Mouse (Mus musculus) hindbrain, postnatal 0 days (tissue): ENCODE measurements around the gene E330009J07Rik. TPM values are rescaled to one million over a fixed set of nuclear protein-coding genes. Genes with fewer than 3 reads are reported as not detected.
A peak's percentile ranks its signal among the peaks of the same experiment; 100 is the strongest.

ENCODE experiments used
- ATAC-seq: fragments of 200-750 bp; cut with Nextera tagmentation; 2 replicates; pipeline ENCODE4 v1.8.0; 2017; ENCODE audit warnings: mild to moderate bottlenecking, moderate TSS enrichment, moderate library complexity
- DNase-seq: peaks from one replicate; pipeline ENCODE4 v3.0.0-alpha.2; 2015; ENCODE audit warnings: low spot score
- H3K27ac ChIP-seq: fragments of 300-500 bp; sonication (generic); 2 replicates; pipeline ENCODE4 v1.5.1; 2014; ENCODE audit warnings: mild to moderate bottlenecking
- H3K27me3 ChIP-seq: fragments of 300-500 bp; sonication (generic); 2 replicates; pipeline ENCODE4 v1.6.1; 2014; ENCODE audit warnings: low read length, mixed read lengths; ENCODE audit not compliant: insufficient read depth
- H3K36me3 ChIP-seq: fragments of 300-500 bp; sonication (generic); 2 replicates; pipeline ENCODE4 v1.6.1; 2014; ENCODE audit warnings: low read length, mixed read lengths; ENCODE audit not compliant: insufficient read depth
- H3K4me1 ChIP-seq: fragments of 300-500 bp; sonication (generic); 2 replicates; pipeline ENCODE4 v1.6.1; 2014; ENCODE audit warnings: antibody characterized with exemption, low read length, mixed read lengths; ENCODE audit not compliant: insufficient read depth
- H3K4me2 ChIP-seq: fragments of 300-500 bp; sonication (generic); 2 replicates; pipeline ENCODE4 v1.6.1; 2014; ENCODE audit warnings: low read depth, mild to moderate bottlenecking, low read length, moderate library complexity, mixed read lengths
- H3K4me3 ChIP-seq: fragments of 300-500 bp; sonication (generic); 2 replicates; pipeline ENCODE4 v1.5.1; 2014; ENCODE audit warnings: low read length
- H3K9ac ChIP-seq: fragments of 300-500 bp; sonication (generic); replicated peaks from 2 replicates; pipeline ENCODE4 v1.6.1; 2014; ENCODE audit warnings: mild to moderate bottlenecking, low read length, moderate library complexity, mixed read lengths
- H3K9me3 ChIP-seq: fragments of 300-500 bp; sonication (generic); 2 replicates; pipeline ENCODE4 v1.6.1; 2016; ENCODE audit warnings: low read length, mixed read lengths
- CTCF ChIP-seq: IDR thresholded peaks from 2 replicates; pipeline ENCODE4 v1.5.1; 2016; ENCODE audit warnings: antibody characterized with exemption, control low read depth, low read depth
- WGBS: fragments of 180-500 bp; shearing (Covaris S2); extraction: QIAGEN DNeasy Blood & Tissue Kit; methylation state at CpG from one replicate; pipeline ENCODE4 v1.1.7; 2014; 5-methylcytosine and 5-hydroxymethylcytosine counted together
- polyA plus RNA-seq: library from polyadenylated mRNA; unstranded; fragments of >200 nt; fragmentation: Nextera tagmentation; extraction: Ambion mirVana; gene quantifications from 2 replicates; pipeline ENCODE4 v1.2.1, GENCODE M21; 2015
- total RNA-seq: library from RNA; depleted of rRNA; stranded (reverse); fragments of >200 nt; gene quantifications from 2 replicates; pipeline ENCODE4 v1.2.3, GENCODE M21; 2014

E330009J07Rik gene
- total and polyA plus RNA-seq, 2 experiments from 2014 or later: 9.9 to 29.1 TPM

DNA sequence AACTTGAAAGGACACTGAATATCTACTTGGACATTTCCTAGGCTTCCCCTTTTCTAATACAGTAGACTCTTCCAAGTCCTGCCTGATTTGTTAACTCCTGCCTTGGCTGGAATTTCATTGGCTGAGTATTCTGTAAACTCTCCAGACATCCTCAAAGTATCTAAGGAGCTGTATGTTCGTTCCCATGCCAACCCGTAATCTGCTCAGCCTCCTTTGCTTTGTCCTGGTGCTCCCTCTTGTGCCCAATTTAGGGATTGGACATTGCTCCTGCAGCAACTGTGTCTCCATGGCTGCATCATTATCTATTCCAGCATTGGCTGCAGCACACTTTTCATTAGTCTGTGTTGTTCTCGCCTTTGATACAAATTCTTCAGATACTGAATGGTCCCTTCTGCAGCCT lies 42.7 kb downstream of the E330009J07Rik start:
- no peak overlapping the region for H3K4me2 ChIP-seq
- no peaks in the 10 kb centered on the region for H3K27me3 ChIP-seq
- peak; percentile 98 for TF ChIP-seq CTCF
- ATAC-seq (peak; percentile 99), DNase-seq (peak; percentile 96)
- WGBS: 8% methylated on average over 3 of the region's 3 CpGs
- peaks cover 5% of the 10 kb centered on the region; the same call in 1 of the 2 replicates for H3K36me3 ChIP-seq
- no peaks in the 10 kb centered on the region for H3K4me1 ChIP-seq
- H3K9ac ChIP-seq: no peak overlapping the region
- no peaks in the 10 kb centered on the region for H3K9me3 ChIP-seq
- H3K4me3 ChIP-seq: no peak overlapping the region
- no peak overlapping the region for H3K27ac ChIP-seq

DNA sequence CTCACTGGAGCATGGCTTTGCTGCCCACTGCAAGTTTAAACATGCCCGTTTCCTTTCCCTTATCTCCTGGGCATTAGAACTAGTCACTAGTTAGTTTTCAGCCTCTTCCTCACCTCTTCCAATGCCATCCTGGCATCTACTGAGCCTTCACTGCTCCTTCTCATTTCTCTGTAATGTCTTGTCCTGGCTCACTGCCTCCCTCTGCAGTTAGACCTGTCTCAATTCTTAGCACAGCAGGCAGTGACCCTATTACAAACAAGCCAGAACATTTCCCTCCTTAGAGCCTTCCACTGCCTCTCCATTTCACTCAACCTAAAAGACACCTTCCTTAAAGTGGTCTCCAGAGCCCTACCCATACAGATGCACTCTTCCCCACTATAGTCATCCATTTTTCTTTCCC lies 45.0 kb downstream of the E330009J07Rik start:
- Histone ChIP-seq H3K27ac (no peak overlapping the region), H3K9me3 (no peaks in the 10 kb centered on the region), H3K27me3 (no peaks in the 10 kb centered on the region), H3K4me2 (no peak overlapping the region), H3K4me1 (no peaks in the 10 kb centered on the region), H3K36me3 (peaks cover 8% of the 10 kb centered on the region; the same call in 1 of the 2 replicates), H3K9ac (no peak overlapping the region), H3K4me3 (no peak overlapping the region)
- no peak for ATAC-seq
- peak; percentile 56 for TF ChIP-seq CTCF
- 76% methylated on average over 1 of the region's 1 CpGs for WGBS
- DNase-seq: peak; percentile 39

DNA sequence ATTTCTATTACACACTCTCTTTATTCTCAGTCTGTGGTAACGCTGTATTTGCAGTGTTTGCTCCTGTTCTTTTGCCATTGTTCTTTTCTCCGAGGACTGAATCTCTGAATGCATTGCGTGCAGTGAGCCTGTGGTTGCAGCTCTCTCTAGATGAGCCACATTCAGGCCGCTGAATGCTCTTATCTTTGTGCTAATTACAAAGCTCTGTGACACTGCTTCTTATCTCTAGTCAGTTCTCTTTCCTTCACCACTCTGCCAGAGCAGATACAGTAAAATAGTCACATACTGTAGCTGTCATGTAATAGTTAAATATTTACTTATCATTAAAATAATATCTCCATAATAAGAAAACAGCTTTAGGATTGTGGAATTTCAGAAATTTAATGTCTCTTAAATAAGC lies 47.3 kb downstream of the E330009J07Rik start:
- no peak overlapping the region for H3K27ac ChIP-seq
- no peaks in the 10 kb centered on the region for H3K9me3 ChIP-seq
- no peak overlapping the region for H3K9ac ChIP-seq
- TF ChIP-seq CTCF: no peak
- H3K4me1 ChIP-seq: no peaks in the 10 kb centered on the region
- WGBS: 74% methylated on average over 4 of the region's 4 CpGs
- DNase-seq: no peak
- no peak overlapping the region for H3K4me2 ChIP-seq
- peaks cover 8% of the 10 kb centered on the region; the same call in 1 of the 2 replicates for H3K36me3 ChIP-seq
- no peaks in the 10 kb centered on the region for H3K27me3 ChIP-seq
- no peak overlapping the region for H3K4me3 ChIP-seq
- no peak for ATAC-seq

DNA sequence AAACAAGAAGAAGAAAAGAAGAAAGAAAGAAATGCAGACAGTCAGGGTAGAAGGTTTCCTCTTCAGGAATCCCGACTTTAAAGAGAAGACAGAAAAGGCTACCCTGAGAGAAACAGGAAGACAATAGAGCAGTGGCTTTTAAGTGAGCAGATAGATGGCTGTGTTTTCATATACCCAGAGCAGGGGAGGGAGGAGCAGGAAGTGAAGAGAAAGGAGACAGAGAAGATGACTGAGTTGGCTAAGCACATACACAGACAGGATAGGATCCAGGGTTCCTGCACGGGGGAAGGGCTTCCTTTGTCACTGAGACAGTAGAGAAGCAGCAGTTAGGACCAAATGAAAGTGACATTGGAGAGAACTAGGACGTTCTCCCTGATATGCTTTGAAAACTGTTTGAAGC lies 50.3 kb downstream of the E330009J07Rik start:
- Histone ChIP-seq H3K27ac (no peak overlapping the region), H3K4me1 (no peaks in the 10 kb centered on the region), H3K27me3 (no peaks in the 10 kb centered on the region), H3K9me3 (no peaks in the 10 kb centered on the region), H3K9ac (no peak overlapping the region), H3K4me3 (no peak overlapping the region), H3K4me2 (no peak overlapping the region), H3K36me3 (peaks cover 16% of the 10 kb centered on the region; the same call in 1 of the 2 replicates)
- 55% methylated on average over 3 of the region's 3 CpGs for WGBS
- ATAC-seq (no peak), DNase-seq (no peak)
- TF ChIP-seq CTCF: no peak

DNA sequence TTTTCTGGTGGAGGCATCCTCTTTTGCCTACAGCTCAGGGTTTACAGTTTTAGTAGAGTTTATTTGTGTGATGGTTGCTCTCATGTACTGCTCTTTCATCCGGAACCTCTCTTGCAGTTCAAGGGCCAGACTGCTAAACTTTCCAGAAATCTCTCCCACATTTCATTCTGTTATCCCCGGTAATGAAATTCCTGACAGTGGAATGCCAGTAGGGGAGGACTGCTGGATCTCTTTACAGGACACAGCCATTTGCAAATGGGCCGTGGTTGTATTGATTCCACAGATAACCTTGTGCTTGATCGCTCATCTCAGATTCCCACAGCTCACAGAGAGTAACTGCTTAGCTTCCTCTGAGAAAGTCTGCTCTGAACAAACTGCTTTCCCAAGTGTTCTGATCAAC lies 54.0 kb downstream of the E330009J07Rik start:
- H3K4me2 ChIP-seq: no peak overlapping the region
- 85% methylated on average over 4 of the region's 4 CpGs for WGBS
- no peak overlapping the region for H3K27ac ChIP-seq
- H3K9ac ChIP-seq: no peak overlapping the region
- H3K9me3 ChIP-seq: no peaks in the 10 kb centered on the region
- H3K4me3 ChIP-seq: no peak overlapping the region
- peaks cover 8% of the 10 kb centered on the region; the same call in 1 of the 2 replicates for H3K36me3 ChIP-seq
- ATAC-seq (no peak), DNase-seq (no peak)
- no peaks in the 10 kb centered on the region for H3K27me3 ChIP-seq
- no peaks in the 10 kb centered on the region for H3K4me1 ChIP-seq
- no peak for TF ChIP-seq CTCF

DNA sequence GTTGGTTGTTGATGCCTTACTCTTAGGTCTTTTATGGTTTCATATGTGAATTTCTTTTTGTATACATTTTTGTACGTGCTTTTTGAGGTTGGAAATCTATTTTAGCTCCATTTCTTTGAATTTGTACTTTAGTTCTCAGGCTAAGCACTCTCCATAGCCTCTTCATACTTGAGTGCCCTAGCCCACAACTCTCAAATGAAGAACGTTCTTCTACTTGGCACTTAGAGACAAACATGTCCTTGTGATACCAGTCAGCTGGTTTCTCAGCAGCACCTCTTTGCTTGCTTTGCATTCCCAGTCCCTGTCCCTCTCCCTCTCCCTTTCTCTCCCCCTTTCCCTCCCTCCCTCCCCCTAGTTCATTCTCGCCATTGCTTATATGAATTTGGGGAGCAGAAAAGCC lies 55.8 kb downstream of the E330009J07Rik start:
- Histone ChIP-seq H3K4me2 (no peak overlapping the region), H3K27me3 (no peaks in the 10 kb centered on the region), H3K4me1 (no peaks in the 10 kb centered on the region), H3K9ac (no peak overlapping the region), H3K36me3 (peaks cover 8% of the 10 kb centered on the region; the same call in 1 of the 2 replicates), H3K9me3 (no peaks in the 10 kb centered on the region), H3K27ac (no peak overlapping the region), H3K4me3 (no peak overlapping the region)
- DNase-seq (no peak), ATAC-seq (no peak)
- TF ChIP-seq CTCF: no peak
- 91% methylated on average over 3 of the region's 3 CpGs for WGBS

DNA sequence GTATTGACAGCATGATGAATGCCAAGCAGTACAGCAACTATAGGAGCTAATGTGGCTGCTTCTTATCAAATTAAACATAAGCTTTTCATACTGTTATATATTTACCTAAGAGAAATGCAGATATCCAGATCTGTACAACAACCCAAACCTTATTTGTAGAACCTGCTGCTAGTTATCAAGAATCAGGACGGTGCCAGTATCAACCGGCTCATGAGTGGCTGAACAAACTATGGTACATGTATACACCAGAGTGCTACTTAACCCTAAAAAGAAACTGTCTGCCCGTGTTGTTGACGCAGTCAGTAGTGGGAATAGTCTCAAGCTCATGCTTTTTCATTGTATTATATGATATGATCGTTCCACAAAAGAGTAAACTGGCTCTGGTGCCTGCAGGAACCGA lies 64.9 kb downstream of the E330009J07Rik start:
- TF ChIP-seq CTCF: no peak

More for the DNA sequence above, 64.9 kb downstream of the E330009J07Rik start:
- WGBS: 96% methylated on average over 6 of the region's 6 CpGs
- ATAC-seq (no peak), DNase-seq (no peak)
- peaks cover 9% of the 10 kb centered on the region; the same call in 1 of the 2 replicates for H3K36me3 ChIP-seq
- H3K4me2 ChIP-seq: no peak overlapping the region
- H3K4me3 ChIP-seq: no peak overlapping the region
- H3K4me1 ChIP-seq: no peaks in the 10 kb centered on the region
- H3K27me3 ChIP-seq: no peaks in the 10 kb centered on the region
- H3K9me3 ChIP-seq: no peaks in the 10 kb centered on the region
- no peak overlapping the region for H3K27ac ChIP-seq
- H3K9ac ChIP-seq: no peak overlapping the region
